Mouse (Mus musculus) regulatory T cell (primary cell): ENCODE measurements around the gene Gstcd.

Source experiments
- in situ Hi-C: fragments of 300-600 bp; cut with MboI, MseI; formaldehyde crosslinking; loops from one replicate; pipeline ENCODE4 v1.15.1; 2025; ENCODE audit warnings: high pct_unique_total_duplicates

Gene Gstcd

DNA sequence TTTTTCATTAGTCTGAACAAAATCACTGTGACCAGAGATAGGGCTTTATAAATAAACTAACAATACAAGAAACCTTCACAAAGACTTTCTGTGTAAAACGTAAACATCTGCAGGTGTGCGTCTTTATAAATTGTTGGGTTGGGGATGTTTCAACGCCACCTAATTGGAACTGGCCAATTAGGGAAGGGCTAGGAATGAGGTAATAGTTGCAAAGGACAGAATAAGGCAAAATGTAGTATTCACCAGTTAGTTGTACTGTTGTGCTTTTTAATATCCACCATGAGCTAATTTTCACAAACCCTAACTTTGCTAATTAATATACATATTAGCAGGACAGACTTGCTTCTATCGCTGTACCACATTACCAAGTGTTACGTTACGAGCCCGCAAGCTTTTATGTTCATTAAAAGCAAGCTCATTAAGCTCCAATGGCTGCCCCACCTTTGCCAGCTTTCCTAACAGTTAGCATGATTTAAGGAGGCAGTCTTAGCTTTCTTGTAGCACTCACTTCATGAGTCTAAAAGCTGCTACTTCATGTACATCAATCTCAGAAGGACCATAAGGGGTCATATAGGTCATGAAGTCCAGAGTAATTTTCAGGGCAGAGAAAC, 58.6 kb downstream of the Gstcd start:
- in situ Hi-C loops, result no loop called here

GRCm38 (mm10) chr3:133026977-133027376, 64.9 kb downstream of the Gstcd start:
- in situ Hi-C loops, result no loop called here

GRCm38 (mm10) chr3:133007250-133007649, 84.6 kb downstream of the Gstcd start:
- in situ Hi-C loops, result no loop called here

GRCm38 (mm10) chr3:132996299-132996698, 95.5 kb downstream of the Gstcd start:
- in situ Hi-C loops, result no loop called here

DNA sequence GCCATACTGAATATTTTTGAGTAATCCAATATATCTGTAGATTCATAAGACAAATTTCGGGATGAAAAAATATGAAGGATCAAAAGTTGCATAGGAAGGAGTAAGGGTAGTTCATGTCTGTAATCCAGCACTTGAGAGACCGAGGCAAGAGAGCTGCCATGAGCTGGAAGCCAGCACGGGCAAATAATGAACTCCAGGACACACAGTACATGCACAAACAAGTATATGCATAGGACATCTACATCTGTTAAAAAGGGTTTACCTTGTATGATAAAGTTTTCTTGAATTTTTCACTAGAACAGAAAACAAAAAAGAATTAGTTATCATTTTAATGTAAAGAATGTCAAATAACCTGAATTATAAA, 95.9 kb downstream of the Gstcd start:
- in situ Hi-C loops, result no loop called here

GRCm38 (mm10) chr3:132995172-132995903, 96.5 kb downstream of the Gstcd start:
- in situ Hi-C loops, result no loop called here

GRCm38 (mm10) chr3:132986188-132986587, 105.6 kb downstream of the Gstcd start:
- in situ Hi-C loops, result no loop called here

DNA sequence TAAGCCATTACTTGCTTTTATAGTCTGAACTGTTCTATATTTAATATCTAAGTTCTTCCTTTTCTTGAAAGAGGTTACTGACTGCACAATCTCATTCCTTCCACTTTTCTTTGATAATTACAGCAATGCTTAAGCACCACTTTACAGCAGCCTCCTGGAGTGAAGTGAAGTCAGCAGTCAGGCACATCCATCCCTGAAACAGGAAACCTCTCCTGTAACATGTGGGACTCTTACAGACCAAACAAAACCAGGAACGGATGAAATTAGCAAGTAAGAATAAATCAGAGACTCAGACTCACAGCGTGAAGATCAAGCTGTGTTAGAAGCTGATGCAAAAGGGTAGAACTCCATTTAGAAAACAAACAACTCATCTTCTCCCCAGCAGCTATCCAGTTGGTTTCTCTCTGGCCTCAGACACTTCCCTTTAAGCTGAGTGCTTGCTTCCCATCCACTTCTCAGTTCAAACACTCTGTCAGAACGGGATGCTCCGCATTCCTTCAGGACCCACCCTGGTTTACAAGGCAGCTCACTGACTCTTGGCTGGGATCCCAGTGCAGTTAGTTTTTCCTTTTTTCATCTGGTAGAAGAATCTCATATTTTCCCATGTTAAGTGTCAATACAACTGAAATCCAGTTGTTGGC, 107.9 kb downstream of the Gstcd start:
- in situ Hi-C loops, result no loop called here

- in situ Hi-C loops, result no loop called here
These were observed 109.9 kb downstream of the Gstcd start for GRCm38 (mm10) chr3:132981968-132982367.

- in situ Hi-C loops, result no loop called here
These were observed 111.9 kb downstream of the Gstcd start for GRCm38 (mm10) chr3:132979781-132980461.

- in situ Hi-C loops, result no loop called here
These were observed 125.6 kb downstream of the Gstcd start for GRCm38 (mm10) chr3:132966255-132966654.

DNA sequence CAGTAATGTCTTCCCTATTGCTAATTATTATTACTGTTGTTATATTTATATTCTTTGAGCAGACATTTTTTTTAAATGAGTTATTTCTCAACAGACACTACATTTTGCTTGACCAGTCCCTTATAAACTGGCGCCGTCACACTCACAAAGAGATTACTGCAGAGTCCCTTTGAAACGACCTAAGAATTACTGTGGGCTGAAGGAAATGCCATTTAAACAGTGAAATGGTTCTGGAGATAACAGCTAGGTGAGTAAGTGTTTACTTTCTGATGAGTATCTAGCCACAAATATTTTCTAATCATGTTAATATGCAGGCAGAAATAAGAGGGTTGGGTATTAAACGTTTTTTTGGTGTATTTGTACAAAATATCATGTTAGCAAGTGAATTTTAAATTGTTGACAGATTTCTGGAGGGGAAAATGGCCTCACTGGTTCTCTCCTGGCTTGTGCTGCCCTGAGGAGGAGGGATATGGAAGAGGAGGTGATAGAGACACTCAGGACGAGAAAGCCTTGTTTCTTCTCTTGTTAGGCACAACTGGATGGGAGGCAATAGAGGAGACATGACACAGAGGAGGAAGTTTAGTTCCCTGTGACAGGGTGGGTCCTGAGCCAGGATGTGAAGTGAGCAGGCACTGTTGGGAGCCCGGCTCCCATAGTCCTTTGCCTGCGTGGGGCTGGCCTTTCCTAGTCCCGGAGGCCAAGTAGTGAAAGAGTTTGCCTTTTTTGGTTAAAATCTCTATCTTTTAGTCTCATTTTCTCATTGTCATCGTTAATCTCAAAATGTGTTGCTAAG, 126.9 kb downstream of the Gstcd start:
- in situ Hi-C loops, result no loop called here

DNA sequence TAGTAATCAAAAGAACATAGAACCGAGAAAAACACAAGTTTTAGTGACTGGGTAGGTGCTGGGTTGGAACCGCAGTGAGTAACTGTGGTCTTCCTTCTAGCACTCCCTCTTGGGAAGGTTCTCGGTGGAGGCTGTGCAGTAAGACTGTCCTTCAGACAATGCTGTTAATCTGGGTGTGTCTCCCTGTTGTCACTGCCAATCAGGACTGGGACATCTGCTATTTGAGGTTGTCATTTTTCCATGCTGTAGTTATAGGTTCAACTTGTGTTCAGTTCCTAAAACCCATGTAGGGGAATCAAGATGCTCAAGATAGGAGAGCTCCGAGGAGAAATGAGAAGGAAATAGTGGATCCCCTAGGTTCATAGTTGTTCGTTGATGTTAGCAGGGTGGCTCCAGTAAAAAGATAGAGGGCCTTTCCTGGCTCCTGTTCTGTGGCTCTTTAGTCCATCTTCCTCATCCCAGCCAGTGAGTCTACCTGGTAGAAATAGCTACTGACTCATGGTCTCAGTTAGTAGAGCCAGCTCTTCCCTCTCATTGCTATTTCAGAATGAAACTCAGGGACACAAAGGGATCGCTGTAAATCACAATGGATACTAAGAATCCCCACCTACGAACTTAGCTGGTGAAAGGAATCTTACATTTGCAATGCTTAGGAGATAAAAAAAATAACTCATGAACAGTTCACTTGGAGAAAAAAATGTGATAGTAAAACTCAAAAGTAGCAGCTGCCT, 129.0 kb downstream of the Gstcd start:
- in situ Hi-C loops, result no loop called here

- in situ Hi-C loops, result no loop called here
These were observed 141.3 kb downstream of the Gstcd start for GRCm38 (mm10) chr3:132950529-132950880.

GRCm38 (mm10) chr3:132949791-132950528, 141.9 kb downstream of the Gstcd start, which contains the start of gene Npnt:
Gene Npnt, minus strand, starts transcription at chr3:132950291.
- in situ Hi-C loops, result no loop called here

GRCm38 (mm10) chr3:132949380-132949790, 142.4 kb downstream of the Gstcd start:
- in situ Hi-C loops, result no loop called here

DNA sequence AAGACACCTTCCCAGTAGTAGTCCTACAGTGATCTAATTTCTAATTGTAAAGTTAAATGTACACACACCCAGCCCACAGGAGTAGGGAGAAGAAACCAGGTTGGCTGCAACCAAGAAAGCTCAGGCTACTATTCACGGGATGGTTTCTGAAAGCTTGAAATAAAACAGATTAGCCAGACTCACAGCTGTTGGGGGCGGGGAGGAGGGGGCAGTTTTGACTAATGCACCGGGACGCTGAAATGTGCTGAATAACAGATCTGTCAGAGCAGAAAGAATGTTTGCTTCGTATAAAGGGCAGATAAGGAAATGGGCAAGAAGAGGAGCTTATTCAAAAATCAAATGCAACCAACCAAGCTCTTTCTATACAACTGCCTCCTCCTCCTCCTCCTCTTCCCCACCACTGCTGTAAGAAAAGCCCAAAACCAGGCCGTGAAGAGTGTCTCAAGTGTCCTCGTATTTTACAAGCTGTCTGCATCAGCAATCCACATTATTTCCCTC, 143.5 kb downstream of the Gstcd start:
- in situ Hi-C loops, result no loop called here

- in situ Hi-C loops, result no loop called here
These were observed 145.7 kb downstream of the Gstcd start for GRCm38 (mm10) chr3:132946086-132946485.

DNA sequence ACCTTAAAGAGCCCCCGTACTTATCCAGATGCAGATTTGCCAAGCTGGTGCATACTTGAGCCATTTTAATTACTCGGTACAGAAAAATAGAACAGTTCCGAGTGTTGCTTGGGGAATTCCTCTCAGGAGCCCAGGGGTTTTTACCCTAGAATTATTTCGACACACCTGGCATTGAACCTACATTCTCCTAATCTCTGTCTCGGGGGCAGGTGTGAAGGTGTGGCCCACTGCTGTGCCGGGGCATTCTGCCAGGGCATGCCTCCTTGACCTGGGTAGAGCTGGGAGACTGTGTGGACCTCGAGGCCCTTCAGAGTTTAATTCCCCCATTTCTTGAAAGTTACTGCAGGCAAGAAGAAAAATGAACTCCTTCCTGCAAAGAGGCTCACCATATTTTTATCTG, 146.2 kb downstream of the Gstcd start:
- in situ Hi-C loops, result no loop called here

DNA sequence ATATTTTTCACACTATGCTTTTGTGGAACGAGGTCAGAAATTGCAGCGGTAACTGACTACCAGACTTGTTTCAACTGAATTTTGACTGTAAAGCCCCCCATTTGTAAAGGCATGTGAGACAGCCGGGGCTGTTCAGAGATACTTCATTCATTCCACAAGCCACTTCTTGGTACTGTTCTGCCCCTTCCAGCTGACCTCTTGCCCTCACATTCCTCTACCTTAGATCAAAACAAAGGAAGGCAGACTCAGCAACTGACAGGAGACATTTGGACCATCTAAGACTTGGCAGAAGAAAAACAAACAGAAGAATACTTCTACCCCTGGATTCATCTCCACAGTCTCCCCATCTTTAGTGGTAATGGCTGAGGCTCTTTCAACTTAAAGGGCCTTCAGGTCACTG, 147.2 kb downstream of the Gstcd start:
- in situ Hi-C loops, result no loop called here
